12 mouse cellular contexts compared by ENCODE assay signal in genomic region chr1:88216551-88216950, GRCm38 (mm10). TPM values are rescaled to one million over a fixed set of nuclear protein-coding genes. Genes with fewer than 3 reads are reported as not detected.
DNase-seq lines count a peak whose midpoint lies in the region; ATAC-seq and TF ChIP-seq lines count a peak whose summit lies in the region.
"Had no signal": no experiment of that assay in that cellular context is flagged by ENCODE, and none has a peak within 500 bp of the region (broad histone marks: within the 10 kb centered on the region; RNA-seq: fewer than 3 reads in every experiment).

No protein-coding gene starts in this region.

- H3K27me3 ChIP-seq in heart, embryonic 11.5 days (ENCODE audit: control insufficient read depth, insufficient read depth, low read length), result no peaks in the 10 kb centered on the region
- H3K27me3 ChIP-seq in lung, postnatal 0 days (replicated peaks; ENCODE audit: insufficient read depth, low read length), result no peaks in the 10 kb centered on the region
- no peaks in the 10 kb centered on the region for H3K27me3 ChIP-seq in embryonic facial prominence, embryonic 14.5 days (replicated peaks; ENCODE audit: control insufficient read depth, insufficient read depth, low read length)
- no peaks in the 10 kb centered on the region for H3K27me3 ChIP-seq in intestine, embryonic 16.5 days (replicated peaks; ENCODE audit: control insufficient read depth, insufficient read depth, low read length)
- H3K27me3 ChIP-seq: lung, embryonic 15.5 days; neural tube, embryonic 13.5 days had no signal

- H3K9ac ChIP-seq in heart, embryonic 11.5 days (ENCODE audit: low read depth, low read length), result no peak overlapping the region
- no peak overlapping the region for H3K9ac ChIP-seq in lung, postnatal 0 days (replicated peaks; ENCODE audit: low read depth)
- H3K9ac ChIP-seq in embryonic facial prominence, embryonic 14.5 days (ENCODE audit: low read depth, low read length), result no peak overlapping the region
- no peak overlapping the region for H3K9ac ChIP-seq in intestine, embryonic 16.5 days (ENCODE audit: low read depth, low read length)
- H3K9ac ChIP-seq: lung, embryonic 15.5 days; neural tube, embryonic 13.5 days had no signal

- H3K4me1 ChIP-seq in heart, embryonic 11.5 days (ENCODE audit: control insufficient read depth, insufficient read depth, low read length), result no peaks in the 10 kb centered on the region
- H3K4me1 ChIP-seq in lung, postnatal 0 days (ENCODE audit: insufficient read depth, low read depth, low read length), result no peaks in the 10 kb centered on the region
- no peaks in the 10 kb centered on the region for H3K4me1 ChIP-seq in embryonic facial prominence, embryonic 14.5 days (ENCODE audit: control insufficient read depth, insufficient read depth, low read length)
- H3K4me1 ChIP-seq in intestine, embryonic 16.5 days (ENCODE audit: control insufficient read depth, insufficient read depth, low read length), result no peaks in the 10 kb centered on the region
- H3K4me1 ChIP-seq: lung, embryonic 15.5 days; neural tube, embryonic 13.5 days had no signal

- H3K9me3 ChIP-seq in heart, embryonic 11.5 days (replicated peaks; ENCODE audit: control insufficient read depth, low read length), result peaks cover 57% of the 10 kb centered on the region
- H3K9me3 ChIP-seq in lung, postnatal 0 days (ENCODE audit: low read length), result peaks cover 53% of the 10 kb centered on the region
- peaks cover 46% of the 10 kb centered on the region for H3K9me3 ChIP-seq in embryonic facial prominence, embryonic 14.5 days (ENCODE audit: control insufficient read depth, low read length)
- peaks cover 46% of the 10 kb centered on the region for H3K9me3 ChIP-seq in intestine, embryonic 16.5 days (ENCODE audit: control insufficient read depth, low read length)

- H3K4me3 ChIP-seq in heart, embryonic 11.5 days (ENCODE audit: low read depth, low read length), result no peak overlapping the region
- no peak overlapping the region for H3K4me3 ChIP-seq in lung, postnatal 0 days (ENCODE audit: low read depth, low read length)
- no peak overlapping the region for H3K4me3 ChIP-seq in embryonic facial prominence, embryonic 14.5 days (ENCODE audit: low read depth, low read length)
- H3K4me3 ChIP-seq in intestine, embryonic 16.5 days (ENCODE audit: low read length), result no peak overlapping the region
- H3K4me3 ChIP-seq: lung, embryonic 15.5 days; neural tube, embryonic 13.5 days had no signal

- no peak for TF ChIP-seq EP300 in lung, postnatal 0 days (IDR thresholded peaks at IDR 0.05)

- DNase-seq in heart, adult 11 months, result peak; percentile 90
- DNase-seq in lung, postnatal 0 days (ENCODE audit: low spot score), result peak; percentile 29
- DNase-seq in lung, adult 18-20 months, result no peak
- DNase-seq in MN1 (ENCODE audit: low spot score), result peak; percentile 21
- peak; percentile 13 for DNase-seq in embryonic facial prominence, embryonic 14.5 days (ENCODE audit: low spot score)
- DNase-seq: cerebellum, postnatal 25 days; gastrocnemius, postnatal 10 days; left cerebral cortex, postnatal 4 days had no signal

- no peak overlapping the region for H3K4me2 ChIP-seq in heart, embryonic 11.5 days
- no peak overlapping the region for H3K4me2 ChIP-seq in lung, postnatal 0 days (replicated peaks; ENCODE audit: low read depth, low read length)
- no peak overlapping the region for H3K4me2 ChIP-seq in embryonic facial prominence, embryonic 14.5 days (ENCODE audit: low read depth, low read length)
- no peak overlapping the region for H3K4me2 ChIP-seq in intestine, embryonic 16.5 days (ENCODE audit: low read depth, low read length)
- H3K4me2 ChIP-seq: lung, embryonic 15.5 days; neural tube, embryonic 13.5 days had no signal

- 49% methylated on average over 2 of the region's 2 CpGs for WGBS in heart, embryonic 11.5 days (ENCODE audit: insufficient replicate concordance)
- WGBS in lung, postnatal 0 days, result 50% methylated on average over 2 of the region's 2 CpGs
- WGBS in embryonic facial prominence, embryonic 14.5 days, result 58% methylated on average over 2 of the region's 2 CpGs
- 59% methylated on average over 2 of the region's 2 CpGs for WGBS in intestine, embryonic 16.5 days

- no peak for TF ChIP-seq CTCF in lung, postnatal 0 days (IDR thresholded peaks at IDR 0.05)

- no peak overlapping the region for H3K27ac ChIP-seq in heart, embryonic 11.5 days (ENCODE audit: low read depth, low read length)
- no peak overlapping the region for H3K27ac ChIP-seq in lung, postnatal 0 days (ENCODE audit: low read length)
- no peak overlapping the region for H3K27ac ChIP-seq in embryonic facial prominence, embryonic 14.5 days (replicated peaks; ENCODE audit: low read depth, low read length)
- no peak overlapping the region for H3K27ac ChIP-seq in intestine, embryonic 16.5 days (ENCODE audit: low read length)
- H3K27ac ChIP-seq: lung, embryonic 15.5 days; neural tube, embryonic 13.5 days had no signal

- peaks cover 2% of the 10 kb centered on the region; the same call in 1 of the 2 replicates for H3K36me3 ChIP-seq in heart, embryonic 11.5 days (ENCODE audit: control insufficient read depth, insufficient read depth, low read length)
- no peaks in the 10 kb centered on the region for H3K36me3 ChIP-seq in lung, postnatal 0 days (ENCODE audit: insufficient read depth, low read length)
- H3K36me3 ChIP-seq in embryonic facial prominence, embryonic 14.5 days (ENCODE audit: control insufficient read depth, insufficient read depth, low read length), result no peaks in the 10 kb centered on the region
- H3K36me3 ChIP-seq in intestine, embryonic 16.5 days (ENCODE audit: control insufficient read depth, insufficient read depth, low read length), result no peaks in the 10 kb centered on the region
- H3K36me3 ChIP-seq: lung, embryonic 15.5 days; neural tube, embryonic 13.5 days had no signal

- no peak for ATAC-seq in heart, embryonic 11.5 days (replicated peaks; ENCODE audit: insufficient number of reproducible peaks, low FRiP score, low TSS enrichment)
- no peak for ATAC-seq in lung, postnatal 0 days
- no peak for ATAC-seq in embryonic facial prominence, embryonic 14.5 days (ENCODE audit: low read depth)
- no peak for ATAC-seq in intestine, embryonic 16.5 days

RNA-seq across cellular contexts. Expression of gene Ugt1a1, which starts 4.8 kb away (rescaled TPM):
- polyA plus RNA-seq in heart, embryonic 11.5 days (2014; fragmentation: Nextera tagmentation; extraction: Ambion mirVana), result not detected in 2 replicates
- polyA plus RNA-seq in lung, postnatal 0 days (2015; fragmentation: Nextera tagmentation; extraction: Ambion mirVana), result 0.21 and 0.26 TPM in 2 replicates
- 0.93 and 1.6 TPM in 2 replicates for polyA plus RNA-seq in embryonic facial prominence, embryonic 14.5 days (2014; fragmentation: Nextera tagmentation; extraction: Ambion mirVana)
- polyA plus RNA-seq in intestine, embryonic 16.5 days (2015; fragmentation: Nextera tagmentation; extraction: Ambion mirVana), result 55.9 and 79.1 TPM in 2 replicates
- polyA plus RNA-seq: neural tube, embryonic 13.5 days had no signal

RNA-seq across cellular contexts. Expression of gene Mroh2a, which starts 10.2 kb away (rescaled TPM):
- 0.63 and 1.1 TPM in 2 replicates for polyA plus RNA-seq in heart, embryonic 11.5 days (2014; fragmentation: Nextera tagmentation; extraction: Ambion mirVana)
- 0.15 and 0.43 TPM in 2 replicates for polyA plus RNA-seq in lung, postnatal 0 days (2015; fragmentation: Nextera tagmentation; extraction: Ambion mirVana)
- polyA plus RNA-seq in embryonic facial prominence, embryonic 14.5 days (2014; fragmentation: Nextera tagmentation; extraction: Ambion mirVana), result 1.7 and 2.2 TPM in 2 replicates
- 0.76 and 0.88 TPM in 2 replicates for polyA plus RNA-seq in intestine, embryonic 16.5 days (2015; fragmentation: Nextera tagmentation; extraction: Ambion mirVana)

RNA-seq across cellular contexts. Expression of gene Dnajb3, which starts 11.0 kb away (rescaled TPM):
- 9.6 and 10.4 TPM in 2 replicates for polyA plus RNA-seq in heart, embryonic 11.5 days (2014; fragmentation: Nextera tagmentation; extraction: Ambion mirVana)
- 2.7 and 3.8 TPM in 2 replicates for polyA plus RNA-seq in lung, postnatal 0 days (2015; fragmentation: Nextera tagmentation; extraction: Ambion mirVana)
- polyA plus RNA-seq in embryonic facial prominence, embryonic 14.5 days (2014; fragmentation: Nextera tagmentation; extraction: Ambion mirVana), result 8.7 and 11.9 TPM in 2 replicates
- 5.7 and 8.0 TPM in 2 replicates for polyA plus RNA-seq in intestine, embryonic 16.5 days (2015; fragmentation: Nextera tagmentation; extraction: Ambion mirVana)

RNA-seq across cellular contexts. Expression of gene Ugt1a2, which starts 16.1 kb away (rescaled TPM):
- not detected in 2 replicates for polyA plus RNA-seq in heart, embryonic 11.5 days (2014; fragmentation: Nextera tagmentation; extraction: Ambion mirVana)
- polyA plus RNA-seq in lung, postnatal 0 days (2015; fragmentation: Nextera tagmentation; extraction: Ambion mirVana), result 0.08 and 0.11 TPM in 2 replicates
- 0.22 TPM in 1 of 2 replicates, not detected in the other for polyA plus RNA-seq in embryonic facial prominence, embryonic 14.5 days (2014; fragmentation: Nextera tagmentation; extraction: Ambion mirVana)
- polyA plus RNA-seq in intestine, embryonic 16.5 days (2015; fragmentation: Nextera tagmentation; extraction: Ambion mirVana), result 0.37 TPM in 1 of 2 replicates, not detected in the other
- polyA plus RNA-seq: neural tube, embryonic 13.5 days had no signal

RNA-seq across cellular contexts. Expression of gene Ugt1a5, which starts 50.7 kb away (rescaled TPM):
- polyA plus RNA-seq in heart, embryonic 11.5 days (2014; fragmentation: Nextera tagmentation; extraction: Ambion mirVana), result not detected in 2 replicates
- not detected in 2 replicates for polyA plus RNA-seq in lung, postnatal 0 days (2015; fragmentation: Nextera tagmentation; extraction: Ambion mirVana)
- polyA plus RNA-seq in embryonic facial prominence, embryonic 14.5 days (2014; fragmentation: Nextera tagmentation; extraction: Ambion mirVana), result not detected in 2 replicates
- polyA plus RNA-seq in intestine, embryonic 16.5 days (2015; fragmentation: Nextera tagmentation; extraction: Ambion mirVana), result not detected in 2 replicates
- polyA plus RNA-seq: lung, embryonic 15.5 days; neural tube, embryonic 13.5 days had no signal

Comparison
In these comparisons a context has a peak if more than half of its experiments do, and no peak if none do; other contexts are left out.
1. DNase-seq: peak in heart, adult 11 months (single experiment), lung, postnatal 0 days (single experiment), MN1 (single experiment) and embryonic facial prominence, embryonic 14.5 days (single experiment); none in lung, adult 18-20 months (0 of 2).
2. RNA of gene Ugt1a1, which starts 4.8 kb away (polyA plus RNA-seq): 55.9 to 79.1 TPM in intestine, embryonic 16.5 days; 0.93 to 1.6 TPM in embryonic facial prominence, embryonic 14.5 days, 0.21 to 0.26 TPM in lung, postnatal 0 days and not detected in heart, embryonic 11.5 days; every median in the first group is over 10 times any median in the second.